Mouse (Mus musculus) lung, embryonic 15.5 days (tissue): Measurements from ENCODE around the gene Itpa. TPM values are rescaled to one million over a fixed set of nuclear protein-coding genes. Genes with fewer than 3 reads are reported as not detected.
"Not testable (repeated sequence)": the region's sequence is repeated elsewhere in the genome, so short reads cannot be mapped to it uniquely, and the experiment has no call there.

Experiments used
- ATAC-seq: fragments of 200-750 bp; cut with Nextera tagmentation; 2 replicates; pipeline ENCODE4 v1.8.0; 2017; ENCODE audit warnings: moderate number of reproducible peaks, borderline replicate concordance; ENCODE audit not compliant: low FRiP score, low TSS enrichment; ENCODE audit errors: extremely low read depth
- H3K27ac ChIP-seq: fragments of 300-500 bp; sonication (generic); 2 replicates; pipeline ENCODE4 v1.5.1; 2015; ENCODE audit warnings: moderate library complexity, mild to moderate bottlenecking, inconsistent platforms
- H3K27me3 ChIP-seq: fragments of 300-500 bp; sonication (generic); 2 replicates; pipeline ENCODE4 v1.6.1; 2015; ENCODE audit warnings: inconsistent platforms
- H3K36me3 ChIP-seq: fragments of 300-500 bp; sonication (generic); 2 replicates; pipeline ENCODE4 v1.6.1; 2015; ENCODE audit warnings: inconsistent platforms
- H3K4me1 ChIP-seq: fragments of 300-500 bp; sonication (generic); 2 replicates; pipeline ENCODE4 v1.6.1; 2015; ENCODE audit warnings: inconsistent platforms
- H3K4me2 ChIP-seq: fragments of 300-500 bp; sonication (generic); 2 replicates; pipeline ENCODE4 v1.6.1; 2015; ENCODE audit warnings: inconsistent platforms, mild to moderate bottlenecking, moderate library complexity
- H3K4me3 ChIP-seq: fragments of 300-500 bp; sonication (generic); 2 replicates; pipeline ENCODE4 v1.5.1; 2015; ENCODE audit warnings: mild to moderate bottlenecking, inconsistent platforms
- H3K9ac ChIP-seq: fragments of 300-500 bp; sonication (generic); 2 replicates; pipeline ENCODE4 v1.6.1; 2015; ENCODE audit warnings: inconsistent platforms
- H3K9me3 ChIP-seq: fragments of 300-500 bp; sonication (generic); 2 replicates; pipeline ENCODE4 v1.6.1; 2016; ENCODE audit warnings: inconsistent platforms
- WGBS: fragments of 180-500 bp; shearing (Covaris S2); methylation state at CpG from one replicate; pipeline ENCODE4 v1.1.7; 2015; 5-methylcytosine and 5-hydroxymethylcytosine counted together
- polyA plus RNA-seq: library from polyadenylated mRNA; unstranded; fragments of >200 nt; fragmentation: Nextera tagmentation; extraction: Ambion mirVana; gene quantifications from 2 replicates; pipeline ENCODE4 v1.2.1, GENCODE M21; 2015

Itpa gene
- polyA plus RNA-seq, 1 experiment from 2014 or later = 108 TPM

- WGBS = 30% methylated on average over 16 of the region's 16 CpGs
- Histone ChIP-seq H3K4me3 (no peak overlapping the region), H3K36me3 (no peaks in the 10 kb centered on the region), H3K27me3 (peaks cover 59% of the 10 kb centered on the region), H3K9ac (no peak overlapping the region), H3K27ac (no peak overlapping the region), H3K4me1 (peaks cover 26% of the 10 kb centered on the region), H3K9me3 (no peaks in the 10 kb centered on the region), H3K4me2 (no peak overlapping the region)
- no peak for ATAC-seq
Observed at GRCm38 (mm10) chr2:130638101-130638611, 29.3 kb upstream of the Itpa start.

GRCm38 (mm10) chr2:130639276-130639675, 28.1 kb upstream of the Itpa start:
- H3K27me3 ChIP-seq = peaks cover 50% of the 10 kb centered on the region
- H3K9ac ChIP-seq = no peak overlapping the region
- ATAC-seq = no peak
- H3K4me2 ChIP-seq = no peak overlapping the region
- no peaks in the 10 kb centered on the region for H3K9me3 ChIP-seq
- H3K4me3 ChIP-seq = no peak overlapping the region
- peaks cover 23% of the 10 kb centered on the region for H3K4me1 ChIP-seq
- WGBS = 75% methylated on average over 6 of the region's 6 CpGs
- H3K27ac ChIP-seq = no peak overlapping the region
- no peaks in the 10 kb centered on the region for H3K36me3 ChIP-seq

GRCm38 (mm10) chr2:130641351-130642025, 25.9 kb upstream of the Itpa start:
- H3K36me3 ChIP-seq = no peaks in the 10 kb centered on the region
- peaks cover 11% of the 10 kb centered on the region for H3K4me1 ChIP-seq
- no peaks in the 10 kb centered on the region for H3K9me3 ChIP-seq
- 53% methylated on average over 6 of the region's 6 CpGs for WGBS
- ATAC-seq = no peak
- no peak overlapping the region for H3K27ac ChIP-seq
- peak overlapping the region; percentile 99 for H3K4me2 ChIP-seq
- H3K4me3 ChIP-seq = peak overlapping the region; percentile 64; the same call in 1 of the 2 replicates
- no peak overlapping the region for H3K9ac ChIP-seq
- peaks cover 28% of the 10 kb centered on the region for H3K27me3 ChIP-seq

- Histone ChIP-seq H3K4me3 (peak overlapping the region; percentile 64), H3K4me1 (peaks cover 11% of the 10 kb centered on the region), H3K36me3 (no peaks in the 10 kb centered on the region), H3K27ac (no peak overlapping the region), H3K9me3 (no peaks in the 10 kb centered on the region), H3K9ac (peak overlapping the region; percentile 78), H3K4me2 (peak overlapping the region; percentile 99), H3K27me3 (peaks cover 20% of the 10 kb centered on the region)
- ATAC-seq = peak; percentile 62; the same call in 1 of the 2 replicates
- WGBS = 0% methylated on average over 25 of the region's 27 CpGs
Observed at GRCm38 (mm10) chr2:130642197-130642660, 25.2 kb upstream of the Itpa start.

GRCm38 (mm10) chr2:130642684-130643369, 24.6 kb upstream of the Itpa start, which contains the start of gene Lzts3:
Gene Lzts3 (minus strand): TSS chr2:130642803.
- peak within 1 kb of the TSS; percentile 78 for H3K9ac ChIP-seq
- no peaks in the 10 kb centered on the region for H3K36me3 ChIP-seq
- ATAC-seq = peak; percentile 96
- no peak within 1 kb of the TSS for H3K27ac ChIP-seq
- H3K4me3 ChIP-seq = peak within 1 kb of the TSS; percentile 64
- H3K4me1 ChIP-seq = peaks cover 11% of the 10 kb centered on the region
- 5% methylated on average over 35 of the region's 40 CpGs for WGBS
- H3K9me3 ChIP-seq = no peaks in the 10 kb centered on the region
- H3K27me3 ChIP-seq = peaks cover 14% of the 10 kb centered on the region
- peak within 1 kb of the TSS; percentile 99 for H3K4me2 ChIP-seq

- no peak overlapping the region for H3K4me3 ChIP-seq
- no peaks in the 10 kb centered on the region for H3K36me3 ChIP-seq
- H3K4me2 ChIP-seq = no peak overlapping the region
- no peak for ATAC-seq
- peaks cover 8% of the 10 kb centered on the region; the same call in 1 of the 2 replicates for H3K27me3 ChIP-seq
- H3K27ac ChIP-seq = no peak overlapping the region
- H3K9me3 ChIP-seq = no peaks in the 10 kb centered on the region
- 75% methylated on average over 4 of the region's 4 CpGs for WGBS
- peaks cover 11% of the 10 kb centered on the region for H3K4me1 ChIP-seq
- no peak overlapping the region for H3K9ac ChIP-seq
Observed at GRCm38 (mm10) chr2:130645198-130645597, 22.2 kb upstream of the Itpa start.

- H3K4me3 ChIP-seq, ATAC-seq, H3K36me3 ChIP-seq, H3K27ac ChIP-seq, H3K27me3 ChIP-seq, H3K4me1 ChIP-seq, H3K9ac ChIP-seq, H3K4me2 ChIP-seq, H3K9me3 ChIP-seq: not testable (repeated sequence)
- 78% methylated on average over 6 of the region's 6 CpGs for WGBS
Observed at GRCm38 (mm10) chr2:130649028-130649427, 18.4 kb upstream of the Itpa start.

- Histone ChIP-seq H3K4me2 (no peak overlapping the region), H3K4me3 (no peak overlapping the region), H3K36me3 (peaks cover 34% of the 10 kb centered on the region), H3K27me3 (no peaks in the 10 kb centered on the region), H3K9ac (no peak overlapping the region), H3K9me3 (no peaks in the 10 kb centered on the region), H3K27ac (no peak overlapping the region), H3K4me1 (no peaks in the 10 kb centered on the region)
- ATAC-seq = no peak
- 73% methylated on average over 2 of the region's 2 CpGs for WGBS
Observed at GRCm38 (mm10) chr2:130653303-130653702, 14.1 kb upstream of the Itpa start.

GRCm38 (mm10) chr2:130653760-130654159, 13.7 kb upstream of the Itpa start:
- no peak for ATAC-seq
- H3K4me1 ChIP-seq = no peaks in the 10 kb centered on the region
- no peaks in the 10 kb centered on the region for H3K9me3 ChIP-seq
- H3K9ac ChIP-seq = no peak overlapping the region
- no peak overlapping the region for H3K27ac ChIP-seq
- no peak overlapping the region for H3K4me3 ChIP-seq
- WGBS = 71% methylated on average over 1 of the region's 1 CpGs
- H3K27me3 ChIP-seq = no peaks in the 10 kb centered on the region
- peaks cover 39% of the 10 kb centered on the region for H3K36me3 ChIP-seq
- H3K4me2 ChIP-seq = no peak overlapping the region

- Histone ChIP-seq H3K4me1 (no peaks in the 10 kb centered on the region), H3K9me3 (no peaks in the 10 kb centered on the region), H3K27ac (no peak overlapping the region), H3K9ac (no peak overlapping the region), H3K4me2 (no peak overlapping the region), H3K4me3 (no peak overlapping the region), H3K36me3 (peaks cover 53% of the 10 kb centered on the region), H3K27me3 (no peaks in the 10 kb centered on the region)
- ATAC-seq = no peak
- 83% methylated on average over 6 of the region's 6 CpGs for WGBS
Observed at GRCm38 (mm10) chr2:130655660-130656339, 11.6 kb upstream of the Itpa start.

- Histone ChIP-seq H3K27me3 (no peaks in the 10 kb centered on the region), H3K9me3 (no peaks in the 10 kb centered on the region), H3K9ac (no peak overlapping the region), H3K4me2 (no peak overlapping the region), H3K4me1 (no peaks in the 10 kb centered on the region), H3K4me3 (no peak overlapping the region), H3K27ac (no peak overlapping the region), H3K36me3 (peaks cover 60% of the 10 kb centered on the region)
- 86% methylated on average over 9 of the region's 9 CpGs for WGBS
- ATAC-seq = no peak
Observed at GRCm38 (mm10) chr2:130656536-130656935, 10.9 kb upstream of the Itpa start.
